Mouse (Mus musculus): ENCODE measurements at regions not wholly inside any gene's neighbourhood (a gene's known extent, or its start where the extent isn't known, plus 50 kb on each side); places are given as distances from the start of the nearest gene placed in this dataset.

GRCm38 (mm10) chr15:86696806-86697205, 482.5 kb downstream of the Tbc1d22a start:
- no peak for TF ChIP-seq CTCF (IDR thresholded peaks at IDR 0.05; ENCODE audit: low read depth, low read length)
- TF ChIP-seq GATA1 (IDR thresholded peaks at IDR 0.05; ENCODE audit: borderline replicate concordance, low read length) = no peak
